Mouse (Mus musculus): ENCODE measurements around the gene Zwint.

The Zwint gene

DNA sequence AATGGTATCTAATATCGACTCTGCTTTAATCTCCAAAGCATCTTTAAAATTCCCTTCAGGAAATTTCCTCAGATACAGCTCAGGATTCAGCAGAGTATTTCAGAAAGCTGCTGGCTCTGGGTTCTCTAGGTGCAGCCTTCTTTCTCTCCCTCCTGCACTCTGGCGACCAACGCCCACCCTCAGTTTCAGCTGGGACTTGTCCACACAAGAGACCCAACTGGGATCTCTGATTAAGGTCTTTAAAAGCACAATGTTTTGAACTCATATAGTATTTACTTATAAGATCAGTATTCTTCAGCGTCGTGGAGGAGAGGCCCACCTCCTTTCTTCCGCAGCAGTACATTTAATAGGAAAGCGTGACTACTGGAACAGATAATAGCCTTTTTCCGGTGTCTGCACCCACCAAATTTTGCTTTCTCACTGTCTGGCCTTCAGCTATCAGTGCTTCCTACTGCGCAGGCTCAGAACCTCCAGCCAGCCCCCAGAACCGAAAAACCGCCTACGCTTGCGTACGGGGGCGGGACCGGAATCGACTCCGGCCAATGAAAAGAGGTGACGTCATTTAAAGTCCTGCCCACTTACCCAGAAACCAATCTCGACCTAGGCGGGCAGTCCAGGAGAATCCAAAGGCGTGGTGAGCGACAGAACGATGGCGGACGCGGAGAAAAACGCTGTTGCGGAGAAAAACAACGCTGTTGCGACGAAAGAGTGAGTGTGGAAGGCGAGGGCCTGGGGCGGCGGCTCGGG lies at the start of gene Zwint:
Gene Zwint, plus strand, starts transcription at position 576 of the 747 bp plus-strand sequence.
- DNase-seq (ENCODE audit: extremely low spot score, low read depth, low spot score): peak; percentile 86

DNA sequence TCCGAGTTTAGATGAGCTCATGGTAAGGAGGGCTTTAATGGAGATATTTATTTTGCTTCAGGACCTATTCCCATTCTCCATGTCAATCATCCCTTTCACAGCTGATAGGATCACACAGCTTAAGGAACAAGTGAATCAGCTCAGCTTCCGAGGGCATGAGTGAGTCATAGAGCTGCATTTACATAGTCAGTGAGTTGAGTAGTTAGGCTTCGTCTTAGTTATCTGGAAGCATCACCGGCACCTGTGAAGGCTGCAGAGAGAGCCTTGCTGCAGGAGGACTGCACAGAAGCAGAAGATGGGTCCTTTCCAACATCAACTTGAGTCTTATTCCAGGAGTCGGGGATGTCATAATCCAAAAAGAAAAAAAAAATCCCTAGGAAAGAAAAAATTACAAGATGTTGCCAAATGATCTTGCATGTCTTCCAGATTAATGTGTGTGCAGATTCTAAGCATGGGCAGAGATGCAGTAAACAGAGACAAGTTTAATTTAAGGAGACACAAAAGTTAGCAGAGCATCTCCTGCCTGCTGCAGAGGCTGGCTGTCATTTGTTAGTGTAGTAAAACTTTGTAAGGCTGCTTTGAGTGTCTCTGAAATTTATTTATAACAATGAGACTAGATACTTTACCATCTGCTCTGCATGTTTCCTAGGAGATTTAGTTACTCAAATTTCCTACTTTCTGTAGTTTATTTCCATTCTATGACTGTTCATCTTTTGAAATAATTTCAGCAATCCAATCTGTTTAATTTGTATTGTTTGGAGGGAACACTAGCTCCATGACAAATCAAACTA lies 41.3 kb upstream of the Zwint start:
- DNase-seq (ENCODE audit: extremely low spot score, low read depth, low spot score): no peak

DNA sequence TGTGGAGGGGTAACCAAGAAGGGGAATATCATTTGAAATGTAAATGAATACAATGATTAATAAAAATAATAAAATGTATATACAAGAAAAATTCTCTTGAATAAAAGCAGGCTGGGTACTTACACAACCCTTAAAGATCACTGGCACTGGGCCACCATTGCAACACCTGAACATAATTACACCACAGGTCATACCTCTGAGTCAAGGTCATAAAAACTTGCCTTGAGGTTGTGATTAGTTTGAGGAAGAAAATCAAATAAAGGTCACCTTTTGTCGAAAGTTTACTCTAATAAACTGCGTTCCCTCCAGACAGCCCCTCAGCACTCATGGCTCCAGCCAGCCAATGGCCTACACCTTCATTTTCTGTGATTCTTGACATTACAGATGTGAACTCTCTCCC lies 38.5 kb upstream of the Zwint start:
- DNase-seq (ENCODE audit: extremely low spot score, low read depth, low spot score): no peak

DNA sequence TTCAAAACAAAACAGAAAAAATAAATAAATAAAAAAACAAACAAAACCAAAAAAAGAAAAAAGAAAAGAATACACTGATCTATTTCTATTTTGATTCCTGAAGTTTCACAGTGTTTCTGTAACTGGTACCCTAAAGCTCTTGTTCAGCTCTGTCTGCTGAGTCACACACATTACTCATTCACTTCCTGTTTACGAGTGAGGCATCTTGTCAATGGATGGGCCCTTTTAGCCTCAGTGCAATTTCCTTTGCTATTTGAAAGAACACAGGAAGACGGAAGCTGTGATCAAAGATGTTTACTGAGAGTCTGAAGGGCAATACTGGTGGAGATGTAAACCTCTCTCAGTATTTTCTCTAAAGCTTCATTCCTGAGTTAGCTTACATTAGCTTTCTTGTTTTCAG lies 34.1 kb upstream of the Zwint start:
- no peak for DNase-seq (ENCODE audit: extremely low spot score, low read depth, low spot score)

DNA sequence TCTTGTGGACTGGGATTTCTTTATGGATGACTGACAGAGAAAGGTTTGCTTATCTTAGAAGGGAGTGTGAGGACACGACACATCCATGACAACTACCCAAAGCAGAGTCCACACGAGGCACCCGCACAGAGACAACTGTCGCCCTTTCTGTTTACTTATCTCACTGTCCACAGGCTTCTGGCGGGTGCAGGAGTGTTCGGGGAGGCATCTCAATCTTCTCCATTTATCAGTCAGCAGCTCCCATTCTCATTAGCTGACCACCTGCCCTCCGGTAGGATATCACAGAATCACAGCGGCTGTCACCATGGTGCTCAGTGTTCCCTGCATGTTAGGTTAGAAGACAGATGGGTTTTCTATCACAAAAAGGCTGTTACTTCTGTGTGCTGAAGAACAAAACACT lies 31.1 kb upstream of the Zwint start:
- DNase-seq (ENCODE audit: extremely low spot score, low read depth, low spot score): no peak

DNA sequence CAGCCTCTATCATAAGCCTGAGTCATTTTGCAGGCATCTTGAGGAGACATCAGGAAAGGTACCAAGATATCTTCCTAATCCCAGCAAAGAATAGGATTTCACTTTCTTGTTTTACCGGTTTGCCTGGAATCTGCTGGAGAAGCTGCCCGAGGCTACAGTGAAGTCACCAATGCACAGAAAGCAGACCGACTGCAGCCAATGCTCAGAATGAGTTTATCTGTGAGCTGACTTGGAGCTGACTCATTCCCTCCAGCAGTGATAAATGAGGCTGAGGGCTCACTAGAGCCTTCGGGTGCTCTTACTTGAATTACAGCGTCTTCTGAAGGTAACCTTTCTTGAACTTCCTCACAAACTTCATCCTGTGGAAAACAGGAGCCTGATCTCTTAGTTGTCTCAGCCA lies 20.5 kb upstream of the Zwint start:
- DNase-seq (ENCODE audit: extremely low spot score, low read depth, low spot score): no peak

DNA sequence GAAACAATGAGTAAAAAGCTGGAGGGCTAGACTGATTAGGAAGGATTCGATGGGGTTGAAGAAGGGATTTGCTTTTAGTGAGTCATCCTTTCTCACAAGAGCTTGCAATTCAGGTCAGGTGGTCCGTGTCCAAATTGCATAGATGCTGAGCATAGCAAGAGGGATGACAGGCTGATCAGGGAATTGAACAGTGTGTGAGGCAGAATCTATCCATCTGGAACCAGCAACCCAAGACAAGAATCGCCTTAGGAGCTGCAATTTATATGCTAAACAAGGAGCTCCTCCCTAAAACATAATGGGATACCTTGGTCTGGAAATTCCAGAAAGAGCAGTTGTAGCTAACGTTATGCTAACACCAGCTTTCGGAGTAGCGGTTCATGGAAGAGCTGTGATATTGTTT lies 3.8 kb upstream of the Zwint start:
- no peak for DNase-seq (ENCODE audit: extremely low spot score, low read depth, low spot score)

DNA sequence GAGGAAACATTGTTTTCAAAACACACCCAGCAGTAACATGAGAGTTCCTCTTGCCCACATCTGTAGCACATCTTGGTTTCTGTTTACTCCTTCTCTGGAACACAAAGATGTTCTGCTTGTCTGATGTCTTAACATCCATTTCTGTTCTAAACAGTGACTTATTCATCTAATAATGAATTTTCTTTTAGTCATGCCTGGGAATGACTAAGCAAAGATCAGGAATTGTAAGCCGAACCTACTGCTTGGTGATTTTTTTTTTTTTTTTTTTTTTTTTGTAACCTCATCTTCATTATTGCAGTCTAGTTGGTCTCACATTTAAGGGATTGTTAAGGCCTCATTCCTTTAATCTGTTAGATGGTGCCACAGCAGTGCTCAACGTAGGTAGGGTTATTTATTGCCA lies 848 bp upstream of the Zwint start:
- no peak for DNase-seq (ENCODE audit: extremely low spot score, low read depth, low spot score)

DNA sequence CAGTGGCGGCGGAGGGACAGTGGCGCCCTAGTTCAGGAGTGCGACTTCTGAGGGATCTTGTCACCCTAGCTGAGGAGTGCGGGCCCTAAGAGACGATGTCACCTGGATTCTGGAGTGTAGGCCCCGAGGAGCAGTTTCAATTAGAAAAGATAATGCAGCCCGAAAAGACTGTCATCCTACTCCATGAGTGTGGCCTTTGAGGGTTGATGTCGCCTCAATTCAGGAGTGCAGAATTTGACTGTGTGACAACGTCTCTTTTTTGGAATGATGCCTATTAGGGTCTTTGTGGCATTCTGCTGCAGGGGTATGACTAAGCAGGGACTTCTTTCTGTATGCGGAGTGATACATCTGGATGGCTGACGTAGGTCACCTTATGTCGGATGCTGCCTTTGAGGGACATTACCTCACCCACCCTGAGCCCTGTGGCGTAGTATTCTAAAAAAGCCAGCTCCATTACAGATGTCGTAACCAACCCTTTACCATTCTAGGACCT lies 418 bp downstream of the Zwint start:
- peak; percentile 72 for DNase-seq (ENCODE audit: extremely low spot score, low read depth, low spot score)

DNA sequence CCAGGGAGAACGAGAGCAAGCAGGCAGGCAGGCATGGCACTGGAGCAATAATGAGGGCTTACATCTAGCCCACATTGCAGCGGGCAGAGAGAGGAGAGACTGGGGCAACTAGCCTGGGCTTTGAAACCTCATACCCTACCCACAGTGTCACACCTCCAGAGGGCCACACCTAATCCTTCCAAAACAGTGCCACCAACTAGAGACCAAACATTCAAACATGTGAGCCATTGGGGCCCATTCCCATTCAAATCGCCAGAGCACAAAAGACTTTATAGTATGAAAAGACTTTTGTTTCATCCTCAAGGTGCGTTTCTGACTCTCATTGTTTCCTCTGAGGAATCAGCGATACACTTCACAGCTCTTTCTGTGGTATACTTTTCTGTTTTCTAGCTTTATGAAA lies 4.6 kb downstream of the Zwint start:
- DNase-seq (ENCODE audit: extremely low spot score, low read depth, low spot score): no peak

DNA sequence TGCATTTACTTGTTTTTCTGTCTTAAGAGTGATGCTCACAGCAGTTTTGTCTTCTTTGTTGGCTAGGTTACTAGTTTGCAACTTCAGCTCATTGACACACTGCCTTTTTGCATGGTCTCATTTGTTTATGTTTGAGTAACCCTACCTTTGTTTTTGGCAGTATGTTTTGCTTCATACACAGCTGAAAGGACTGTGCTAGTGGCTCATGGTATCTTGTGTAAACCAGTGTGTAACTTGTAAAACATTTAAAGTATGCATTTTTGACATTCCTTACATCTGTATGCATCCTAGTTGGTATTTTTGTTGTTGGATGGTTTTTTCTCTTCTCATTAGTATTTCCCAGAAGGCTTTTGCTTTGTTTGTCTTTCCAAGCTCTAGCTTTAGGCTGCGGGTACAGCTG lies 5.7 kb downstream of the Zwint start:
- no peak for DNase-seq (ENCODE audit: extremely low spot score, low read depth, low spot score)

DNA sequence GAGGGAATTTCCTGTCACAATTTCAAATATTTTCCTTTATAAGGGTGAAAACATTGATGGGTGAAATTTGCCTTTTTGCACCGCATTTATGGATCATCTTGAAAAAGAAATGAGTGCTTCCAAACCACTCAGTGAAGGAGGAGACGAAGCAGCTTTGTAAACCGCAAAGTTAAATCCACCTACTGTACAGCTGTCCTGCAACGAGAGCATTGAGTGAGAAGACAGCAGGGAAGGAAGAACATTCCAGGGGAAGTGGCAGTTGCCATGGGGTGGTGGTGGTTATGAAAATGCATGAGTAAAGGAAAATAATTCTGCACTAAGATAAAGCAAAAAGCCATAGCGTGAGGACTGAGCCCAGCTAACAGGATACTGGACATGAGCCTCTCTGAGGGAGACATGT lies 13.2 kb downstream of the Zwint start:
- no peak for DNase-seq (ENCODE audit: extremely low spot score, low read depth, low spot score)

DNA sequence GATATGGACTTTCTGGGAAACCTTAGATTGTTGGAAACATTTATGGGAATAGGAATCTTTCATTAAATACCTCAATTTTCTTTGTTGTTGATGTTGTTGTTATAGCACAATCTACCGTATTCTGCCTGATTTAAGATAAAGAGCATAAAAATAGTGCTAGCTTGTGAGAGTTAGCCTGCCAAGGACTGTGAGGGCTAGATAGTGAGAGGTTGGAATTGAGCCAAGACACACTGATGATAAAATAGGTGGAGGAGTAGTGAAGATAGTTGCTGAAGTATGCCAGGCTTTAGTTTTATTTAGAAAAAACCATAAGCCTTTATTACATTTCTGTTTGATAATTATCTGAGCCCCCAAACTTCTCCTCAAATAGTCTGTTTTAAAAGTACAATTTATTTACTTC lies 14.4 kb downstream of the Zwint start:
- no peak for DNase-seq (ENCODE audit: extremely low spot score, low read depth, low spot score)

DNA sequence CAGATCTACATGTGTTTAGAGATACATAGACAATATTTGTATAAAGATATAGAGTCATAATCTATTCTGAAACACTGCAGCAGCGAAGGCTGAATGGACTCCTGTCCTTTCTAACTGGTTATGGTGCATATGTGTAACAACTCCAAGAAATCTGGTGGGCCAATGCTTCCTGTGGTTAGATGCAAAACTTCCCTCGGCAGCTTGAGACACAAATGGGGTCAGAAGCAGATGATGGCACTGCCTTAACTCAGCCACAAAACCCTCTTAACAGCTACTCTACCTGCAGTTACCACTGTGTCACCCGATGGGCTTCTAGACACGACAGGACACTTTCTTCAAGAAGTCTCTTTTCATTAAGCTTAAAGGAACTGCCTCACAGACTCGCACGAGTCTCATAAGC lies 21.3 kb downstream of the Zwint start:
- no peak for DNase-seq (ENCODE audit: extremely low spot score, low read depth, low spot score)

DNA sequence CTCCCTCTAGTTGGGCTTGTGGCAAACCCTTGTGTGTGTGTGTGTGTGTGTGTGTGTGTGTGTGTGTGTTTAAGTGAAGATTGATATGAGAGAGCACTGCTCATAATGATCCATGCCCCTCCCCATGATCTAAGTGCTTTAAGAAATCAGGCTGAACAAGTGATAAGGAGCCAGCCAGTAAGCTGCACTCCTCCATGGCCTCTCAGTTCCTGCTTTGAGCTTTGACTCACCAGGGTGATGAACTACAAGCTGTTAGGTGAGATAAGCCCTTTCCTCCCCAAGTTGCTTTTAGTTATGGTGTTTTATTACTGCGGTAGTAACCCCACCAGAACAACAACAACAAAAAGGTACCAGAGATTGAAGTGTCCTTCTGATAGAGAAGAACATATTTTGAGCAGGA lies 21.9 kb downstream of the Zwint start:
- DNase-seq (ENCODE audit: extremely low spot score, low read depth, low spot score): no peak

DNA sequence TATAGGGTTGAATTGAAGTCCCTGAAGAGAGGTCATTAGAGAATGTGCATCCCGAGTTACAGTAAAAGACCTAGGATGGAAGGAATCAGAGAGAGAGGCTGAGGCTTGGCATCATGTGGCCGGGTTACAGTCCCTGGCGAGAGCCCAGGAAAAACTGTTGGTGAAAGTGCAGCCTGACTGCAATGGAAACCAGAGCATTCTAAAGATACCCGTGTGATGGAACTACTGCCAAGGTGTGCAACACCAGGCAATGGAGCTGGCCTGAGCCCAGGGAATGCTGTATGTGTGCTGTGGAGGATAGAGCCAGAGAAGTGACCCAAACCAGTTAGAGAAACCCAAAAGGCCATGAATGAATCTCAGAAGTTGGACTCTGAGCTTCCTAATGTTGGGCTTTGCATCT lies 24.4 kb downstream of the Zwint start:
- DNase-seq (ENCODE audit: extremely low spot score, low read depth, low spot score): no peak

DNA sequence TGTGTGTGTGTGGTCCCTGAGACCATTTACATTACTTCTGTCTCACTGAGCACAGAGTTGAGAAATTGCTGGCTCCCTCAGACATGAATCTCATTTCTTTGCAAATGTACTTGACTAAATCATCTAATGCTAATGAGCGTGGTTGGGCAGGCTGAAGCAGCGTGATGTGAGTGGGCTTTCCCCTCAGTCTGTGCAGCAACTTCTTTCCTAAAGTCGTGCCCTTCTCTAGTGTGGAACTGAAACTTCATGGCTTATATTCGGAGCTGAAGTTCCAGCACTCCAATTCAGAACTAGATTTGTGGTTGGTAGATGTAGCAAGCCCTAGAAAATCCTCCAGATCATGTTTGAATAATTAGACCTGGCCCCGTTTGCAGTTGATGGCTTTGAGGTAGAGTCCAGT lies 46.4 kb downstream of the Zwint start:
- no peak for DNase-seq (ENCODE audit: extremely low spot score, low read depth, low spot score)

DNA sequence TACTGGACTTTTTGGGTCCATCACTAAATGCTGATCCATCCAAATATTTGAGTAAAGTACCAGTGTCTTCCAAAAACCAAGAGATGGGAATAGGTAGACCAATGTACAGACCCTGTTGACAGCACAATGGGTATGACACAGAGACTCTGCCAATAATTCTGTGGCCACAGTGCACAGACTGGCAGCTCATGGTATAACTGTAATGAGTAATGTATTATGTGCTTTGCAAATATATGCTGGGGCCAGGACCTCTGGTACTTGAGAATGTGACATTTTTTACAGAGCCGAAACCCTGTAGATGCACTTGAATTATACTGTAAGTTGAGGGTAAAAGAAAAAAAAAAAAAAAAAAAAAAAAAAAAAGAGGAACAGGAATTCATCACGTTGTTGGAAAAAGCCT lies 59.1 kb downstream of the Zwint start:
- no peak for DNase-seq (ENCODE audit: extremely low spot score, low read depth, low spot score)

Data from hindlimb bud, embryonic 11.5 days (tissue).